Mouse (Mus musculus) frontal cortex, postnatal 25 days (tissue): ENCODE results near the gene Gp1bb.

Source experiments
- DNase-seq, 2 experiments: peaks; one replicate each; pipeline ENCODE4 v3.0.0; 2022; ENCODE audit warnings: low spot score in 2 of 2

Gene Gp1bb

GRCm38 (mm10) chr16:18604267-18604701, 17.9 kb downstream of the Gp1bb start:
- no peak for DNase-seq

GRCm38 (mm10) chr16:18601447-18601846, 20.8 kb downstream of the Gp1bb start:
- DNase-seq = no peak

DNA sequence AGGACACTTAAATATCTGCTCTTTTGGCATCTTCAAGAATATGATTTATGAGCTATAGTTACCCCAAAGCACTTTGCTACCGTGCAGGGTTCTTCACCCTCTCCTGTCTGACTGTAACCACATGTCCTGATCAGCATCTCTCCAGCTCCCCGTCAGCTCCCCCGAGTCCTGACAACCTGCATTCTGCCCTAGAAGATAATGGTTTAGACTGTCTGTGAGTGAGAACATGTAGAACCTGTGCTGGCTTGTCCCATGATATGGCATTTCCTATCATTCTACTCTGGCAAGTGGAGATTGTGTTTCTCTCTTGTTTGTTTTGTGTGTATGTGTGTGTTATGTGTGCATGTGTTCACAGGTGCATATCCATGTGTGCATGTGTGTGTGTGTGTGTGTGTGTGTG, 24.2 kb downstream of the Gp1bb start:
- no peak for DNase-seq

DNA sequence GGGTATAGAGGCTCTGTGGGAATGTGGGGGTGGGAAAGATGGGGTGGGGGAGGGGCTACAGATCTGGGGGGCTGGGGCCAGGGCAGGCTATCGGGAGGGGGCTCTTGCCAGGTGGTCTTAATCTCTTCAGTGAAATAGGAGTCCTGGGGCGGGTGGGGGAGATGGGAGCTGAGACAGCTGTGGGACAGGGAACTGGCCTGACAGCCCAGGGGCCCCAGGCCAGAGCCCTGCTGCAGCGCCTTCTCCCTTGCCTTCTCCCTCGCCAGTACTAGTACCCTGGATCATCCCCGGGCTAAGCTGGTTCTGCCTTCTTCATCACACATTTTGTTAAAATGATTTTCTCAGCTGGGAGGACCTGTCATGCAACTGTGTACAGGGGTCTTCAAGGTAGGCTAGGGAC, 25.9 kb downstream of the Gp1bb start:
- DNase-seq = no peak

DNA sequence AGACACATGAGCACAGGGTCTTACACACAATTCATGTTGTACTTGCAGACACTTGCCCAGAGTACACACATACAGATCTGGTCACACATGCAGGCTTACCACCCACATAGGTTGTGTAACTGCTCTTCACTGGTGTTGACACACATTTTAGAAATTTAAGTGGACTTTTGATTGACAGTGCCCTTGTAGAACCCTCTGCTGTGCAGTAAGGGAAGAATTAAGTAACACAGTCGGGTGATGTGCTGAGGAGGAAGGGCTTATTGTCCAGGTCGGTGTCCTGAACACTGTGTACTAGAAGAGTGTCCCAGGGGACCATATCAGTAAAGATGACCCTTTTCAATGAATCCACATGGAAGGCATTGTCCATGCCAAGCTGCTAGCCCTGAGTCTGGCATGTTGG, 28.3 kb downstream of the Gp1bb start:
- no peak for DNase-seq

GRCm38 (mm10) chr16:18591047-18592018, 30.9 kb downstream of the Gp1bb start:
- DNase-seq = no peak

- DNase-seq = no peak
These were observed 32.1 kb downstream of the Gp1bb start, which contains the start of gene Tbx1 for GRCm38 (mm10) chr16:18589804-18590790. TSS of gene Tbx1 (minus strand) at chr16:18590671.

GRCm38 (mm10) chr16:18589080-18589621, 33.1 kb downstream of the Gp1bb start:
- no peak for DNase-seq

GRCm38 (mm10) chr16:18588738-18589055, 33.5 kb downstream of the Gp1bb start:
- no peak for DNase-seq

DNA sequence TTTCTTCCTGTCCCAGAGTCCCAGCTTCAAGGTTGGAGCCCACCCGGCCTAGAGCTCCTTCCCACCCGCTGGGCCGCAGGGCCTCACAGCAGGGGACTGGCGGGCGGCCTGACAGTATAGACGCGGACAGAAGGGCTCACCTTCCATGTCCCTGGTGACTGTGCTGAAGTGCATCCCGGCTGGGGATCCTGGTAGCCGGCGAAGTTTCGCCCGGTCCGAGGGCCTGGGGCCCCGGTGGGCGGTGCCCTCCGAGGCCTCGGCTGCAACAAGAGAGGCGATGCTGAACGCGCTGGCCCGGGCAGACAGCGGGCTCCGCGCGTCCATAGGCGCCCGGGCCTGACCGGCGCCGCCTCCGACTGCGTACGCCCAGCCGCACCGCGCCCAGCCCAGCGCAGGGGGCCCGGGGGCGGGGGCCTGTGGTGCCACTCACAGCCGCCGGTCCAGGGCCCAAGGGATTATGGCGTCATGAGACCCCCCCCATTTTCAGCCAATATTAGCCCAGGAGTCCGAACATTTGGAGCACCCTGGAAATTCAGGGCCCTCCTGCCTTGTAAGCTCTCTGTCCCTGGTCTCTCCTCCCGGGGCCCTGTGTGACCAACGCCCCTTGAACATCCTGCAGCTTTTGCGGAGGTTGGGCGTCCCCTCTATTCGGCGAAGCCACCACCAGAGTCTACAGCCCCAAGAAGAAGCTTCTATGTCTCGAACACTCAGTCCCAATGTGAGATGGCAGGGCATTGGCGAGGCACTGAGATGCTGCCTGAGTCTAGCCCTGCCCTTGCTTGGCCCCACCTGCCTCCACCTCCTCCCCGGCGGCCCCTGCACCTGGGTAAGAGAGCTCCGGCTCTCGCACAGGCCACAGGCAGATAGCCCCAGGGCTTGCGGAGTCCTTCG, 34.1 kb downstream of the Gp1bb start:
- no peak for DNase-seq

GRCm38 (mm10) chr16:18586906-18587546, 35.2 kb downstream of the Gp1bb start:
- no peak for DNase-seq

DNA sequence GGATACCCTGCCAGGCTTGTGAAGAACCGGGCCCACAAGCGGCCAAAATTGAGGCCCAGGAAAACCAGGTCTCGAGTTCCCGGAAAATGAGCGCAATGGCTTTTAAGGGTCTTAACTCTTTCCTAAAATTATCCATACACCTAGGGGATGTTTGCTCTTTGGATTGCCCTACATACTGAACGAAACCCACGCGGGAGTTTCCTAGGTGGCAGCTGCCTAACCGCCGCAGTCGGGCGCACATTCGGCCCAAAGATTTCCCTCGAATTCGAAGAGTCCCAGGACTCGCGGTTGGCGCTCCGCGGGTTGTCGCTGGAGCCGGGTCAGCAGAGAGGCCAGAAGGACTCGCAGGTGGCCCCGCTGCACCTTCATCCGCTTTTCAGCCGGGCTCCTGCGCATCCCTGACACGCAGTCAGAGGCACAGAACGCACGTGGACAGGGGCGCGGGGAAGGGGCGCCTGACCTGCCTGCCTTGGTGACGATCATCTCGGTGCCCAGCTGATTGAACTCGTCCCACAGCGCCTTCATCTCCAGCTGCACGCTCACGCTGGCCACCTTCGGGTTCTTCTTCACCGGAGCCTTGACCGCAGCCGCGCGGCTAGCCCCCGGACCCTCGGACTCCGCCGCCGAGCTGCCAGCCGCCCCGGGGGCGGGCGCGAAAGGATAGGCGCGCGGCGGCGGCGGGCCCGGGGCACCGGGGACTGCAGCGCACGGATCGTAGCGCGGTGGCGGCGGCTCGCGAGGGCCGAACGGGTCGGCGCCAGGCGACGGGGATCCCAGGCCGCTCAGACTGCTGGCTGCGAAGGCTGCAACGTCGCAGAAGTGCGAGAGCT, 35.9 kb downstream of the Gp1bb start:
- no peak for DNase-seq

GRCm38 (mm10) chr16:18585676-18586075, 36.5 kb downstream of the Gp1bb start:
- DNase-seq = no peak

GRCm38 (mm10) chr16:18584901-18585510, 37.2 kb downstream of the Gp1bb start:
- no peak for DNase-seq

DNA sequence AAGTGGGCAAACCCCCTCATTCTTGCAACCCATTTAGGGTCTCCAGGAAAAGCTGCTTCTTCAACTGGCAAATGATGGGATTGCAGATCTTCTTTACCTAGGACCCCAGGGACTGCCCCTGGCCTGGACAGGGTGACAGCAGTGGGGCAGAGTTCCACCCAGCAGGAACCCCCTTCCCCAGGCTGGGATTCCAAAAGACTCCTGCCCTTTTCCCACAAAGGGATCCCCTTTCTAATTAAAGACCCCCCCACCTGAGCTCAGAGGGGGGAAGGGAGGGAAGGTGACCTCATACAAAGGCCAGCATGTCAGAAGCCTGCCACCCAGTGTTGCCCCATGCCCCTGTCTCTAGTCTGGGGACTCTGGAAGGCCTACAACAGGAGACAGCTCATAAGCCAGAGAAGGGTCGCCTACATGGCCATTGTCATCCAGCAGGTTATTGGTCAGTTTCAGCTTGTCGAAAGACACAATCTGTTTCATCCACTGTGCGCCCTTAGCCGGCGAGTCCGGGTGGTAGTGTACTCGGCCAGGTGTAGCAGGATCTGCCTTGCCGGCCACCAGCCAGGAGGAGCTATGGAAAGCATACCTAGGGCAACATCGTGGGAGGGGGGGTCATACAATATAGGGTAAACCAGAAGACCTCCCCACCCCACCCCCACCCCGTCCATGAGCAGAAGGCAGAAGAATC, 38.4 kb downstream of the Gp1bb start:
- no peak for DNase-seq

- no peak for DNase-seq
These were observed 39.0 kb downstream of the Gp1bb start for GRCm38 (mm10) chr16:18583169-18583568.

DNA sequence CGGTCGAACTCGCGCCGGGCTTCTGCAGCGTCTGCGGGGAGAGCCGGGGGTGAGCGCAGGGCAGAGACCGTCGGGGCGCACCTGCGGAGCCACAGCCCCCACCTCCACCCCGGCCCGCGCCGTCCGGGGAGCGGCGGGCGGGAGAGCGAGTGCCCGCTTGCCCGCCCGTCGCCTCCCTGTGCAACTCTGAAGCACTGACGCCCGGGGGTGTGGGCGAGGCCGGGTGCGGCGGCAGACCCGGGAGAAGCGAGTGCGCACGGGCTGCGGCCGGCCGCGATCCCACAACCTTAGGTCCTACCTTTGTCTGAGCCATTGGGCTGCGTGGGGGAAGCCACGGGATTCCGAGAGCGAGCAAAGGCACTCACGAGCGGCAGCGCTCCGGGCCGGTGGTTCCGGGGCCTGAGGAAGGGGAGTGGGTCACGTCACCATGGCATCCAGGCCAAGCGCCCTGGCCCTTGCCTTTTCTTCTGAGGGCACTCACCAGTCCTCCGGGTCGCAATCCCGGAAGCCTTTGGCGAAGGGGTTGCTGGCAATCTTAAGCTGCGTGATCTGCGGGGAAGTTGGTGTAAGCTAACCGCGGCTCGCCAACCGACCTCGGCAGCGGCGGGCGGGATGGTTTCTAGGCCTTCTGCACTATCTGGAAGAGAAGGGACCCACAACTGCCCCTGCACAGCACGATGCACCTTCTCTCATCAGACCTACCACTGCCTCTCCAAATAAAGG, 39.6 kb downstream of the Gp1bb start:
- DNase-seq = no peak

DNA sequence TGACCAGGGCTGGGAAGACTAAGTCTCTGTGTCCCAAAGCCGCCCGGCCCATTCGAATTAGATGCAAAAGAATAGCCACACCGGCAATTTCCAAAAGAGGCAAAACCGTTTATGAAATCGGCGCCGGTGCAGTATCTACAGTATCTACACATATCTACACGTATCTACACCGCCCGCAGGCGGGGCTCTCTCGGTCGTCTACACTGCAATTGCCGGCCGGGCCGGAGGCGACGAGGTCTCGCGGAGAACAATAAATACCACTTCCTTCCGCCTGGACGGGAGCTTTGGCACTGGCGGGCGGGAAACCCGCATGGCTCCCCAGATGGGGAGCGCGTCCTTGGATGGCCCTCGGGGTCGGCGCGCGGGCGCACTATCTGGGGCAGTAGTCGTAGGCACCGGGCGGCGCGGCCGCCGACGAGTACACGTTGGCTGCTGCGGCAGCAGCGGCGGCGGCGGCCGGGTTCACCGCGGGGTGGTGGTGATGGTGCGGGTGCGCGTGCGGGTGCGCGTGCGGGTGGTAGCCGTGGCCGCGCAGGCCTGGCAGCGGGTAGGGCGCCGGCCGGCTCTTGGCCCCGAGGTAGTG, 40.5 kb downstream of the Gp1bb start:
- DNase-seq = no peak
